9 mouse cellular contexts compared by ENCODE assay signal in the genomic region with DNA sequence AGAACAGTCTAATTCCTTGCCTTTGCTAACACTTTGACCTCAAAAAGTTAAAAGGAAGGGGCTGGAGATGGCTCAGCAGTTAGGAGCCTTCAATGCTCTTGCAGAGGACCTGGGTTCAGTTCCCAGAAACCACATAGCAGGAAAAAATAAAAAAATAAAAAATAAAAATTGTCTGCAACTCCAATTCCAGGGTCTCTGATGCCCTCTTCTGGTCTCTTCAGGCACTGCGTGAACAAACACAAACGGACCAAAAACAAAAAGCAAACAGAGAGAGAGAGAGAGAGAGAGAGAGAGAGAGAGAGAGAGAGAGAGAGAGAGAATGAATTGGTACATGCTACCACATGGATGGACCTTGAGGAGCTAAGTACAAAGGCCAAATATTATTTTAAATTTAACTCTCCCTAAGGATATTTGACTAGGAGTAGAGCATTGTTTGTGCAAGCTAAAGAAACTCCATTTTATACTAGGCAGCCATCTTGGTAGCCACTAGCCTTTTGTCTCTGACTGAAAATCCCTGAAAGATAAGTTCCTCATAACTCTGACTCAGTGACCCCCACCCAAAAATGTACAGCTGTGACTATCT. TPM values are rescaled to one million over a fixed set of nuclear protein-coding genes. Genes with fewer than 3 reads are reported as not detected.
A peak's percentile ranks its signal among the peaks of the same experiment; 100 is the strongest.
DNase-seq lines count a peak whose midpoint lies in the region; ATAC-seq and TF ChIP-seq lines count a peak whose summit lies in the region.
"Had no signal": no experiment of that assay in that cellular context is flagged by ENCODE, and none has a peak within 500 bp of the region (broad histone marks: within the 10 kb centered on the region; RNA-seq: fewer than 3 reads in every experiment).

No protein-coding gene starts in this region.

- H3K4me1 ChIP-seq in forebrain, postnatal 0 days (ENCODE audit: insufficient read depth), result no peaks in the 10 kb centered on the region
- no peaks in the 10 kb centered on the region for H3K4me1 ChIP-seq in lung, adult 2 months (ENCODE audit: control insufficient read depth, insufficient read depth, low read length)
- H3K4me1 ChIP-seq: limb, embryonic 12.5 days had no signal

- TF ChIP-seq CTCF in forebrain, postnatal 0 days (IDR thresholded peaks at IDR 0.05; ENCODE audit: low read depth), result peak; percentile 73
- TF ChIP-seq CTCF in lung, adult 2 months (IDR thresholded peaks at IDR 0.05; ENCODE audit: insufficient read depth, low read length), result peak; percentile 41; the same call in 1 of the 2 replicates

- ATAC-seq in frontal cortex, adult (ENCODE audit: low TSS enrichment), result no peak
- no peak for ATAC-seq in forebrain, postnatal 0 days

- no peak overlapping the region for H3K4me2 ChIP-seq in forebrain, postnatal 0 days (ENCODE audit: low read depth)
- H3K4me2 ChIP-seq: limb, embryonic 12.5 days had no signal

- no peaks in the 10 kb centered on the region for H3K9me3 ChIP-seq in forebrain, postnatal 0 days (ENCODE audit: low read length)

- H3K4me3 ChIP-seq in forebrain, postnatal 0 days (ENCODE audit: low read depth, low read length), result no peak overlapping the region
- no peak overlapping the region for H3K4me3 ChIP-seq in lung, adult 2 months (replicated peaks; ENCODE audit: extremely low read depth, low read depth, low read length)
- H3K4me3 ChIP-seq: limb, embryonic 12.5 days had no signal

- H3K9ac ChIP-seq in forebrain, postnatal 0 days, result no peak overlapping the region
- H3K9ac ChIP-seq: limb, embryonic 12.5 days had no signal

- H3K27ac ChIP-seq in forebrain, postnatal 0 days (ENCODE audit: low read depth, low read length), result no peak overlapping the region
- H3K27ac ChIP-seq: limb, embryonic 12.5 days had no signal

- TF ChIP-seq POLR2A in lung, adult 2 months (IDR thresholded peaks at IDR 0.05; ENCODE audit: borderline replicate concordance, extremely low read depth, low read depth, low read length), result no peak

- no peaks in the 10 kb centered on the region for H3K27me3 ChIP-seq in forebrain, postnatal 0 days (ENCODE audit: insufficient read depth, low read length)
- H3K27me3 ChIP-seq: limb, embryonic 12.5 days had no signal

- DNase-seq in frontal cortex, adult 2 months (ENCODE audit: extremely low spot score in 1 of 2, low spot score in 1 of 2), result peak; percentile 17 to 82
- peak; percentile 57 to 58 for DNase-seq in B cell, adult 2 months
- peak; percentile 32 for DNase-seq in brain, embryonic 18.5 days (ENCODE audit: low read depth, low spot score)
- DNase-seq in forebrain, postnatal 0 days, result peak; percentile 80
- peak; percentile 87 for DNase-seq in kidney, postnatal 10 days
- peak; percentile 56 for DNase-seq in lung, adult 2 months
- DNase-seq in skeletal muscle tissue, adult 2 months (ENCODE audit: low read depth, low spot score), result peak; percentile 35

- H3K36me3 ChIP-seq in forebrain, postnatal 0 days (ENCODE audit: insufficient read depth), result no peaks in the 10 kb centered on the region
- H3K36me3 ChIP-seq: limb, embryonic 12.5 days had no signal

- 1% methylated on average over 2 of the region's 2 CpGs for WGBS in forebrain, postnatal 0 days
- WGBS in lung, adult 2 months, result 0% methylated on average over 2 of the region's 2 CpGs

RNA-seq across cellular contexts. Expression of gene Sdr9c7, which starts 39.2 kb away (rescaled TPM):
- polyA plus RNA-seq in frontal cortex, adult 2 months (2012; rRNA removed), result 0.11 and 0.16 TPM in 2 replicates
- total RNA-seq in forebrain, postnatal 0 days (2014; rRNA removed), result not detected in 2 replicates
- not detected in 2 replicates for polyA plus RNA-seq in forebrain, postnatal 0 days (2015; fragmentation: Nextera tagmentation; extraction: Ambion mirVana)
- polyA plus RNA-seq in lung, adult 2 months (2012; rRNA removed), result 2.9 TPM in 1 of 2 replicates, not detected in the other
- polyA plus RNA-seq: limb, embryonic 12.5 days had no signal

RNA-seq across cellular contexts. Expression of gene Rdh7, which starts 48.9 kb away (rescaled TPM):
- not detected in 2 replicates for polyA plus RNA-seq in frontal cortex, adult 2 months (2012; rRNA removed)
- total RNA-seq in forebrain, postnatal 0 days (2014; rRNA removed), result not detected in 2 replicates
- polyA plus RNA-seq in forebrain, postnatal 0 days (2015; fragmentation: Nextera tagmentation; extraction: Ambion mirVana), result not detected in 2 replicates
- polyA plus RNA-seq in lung, adult 2 months (2012; rRNA removed), result 0.12 and 0.72 TPM in 2 replicates
- polyA plus RNA-seq: limb, embryonic 12.5 days had no signal

Comparison
In these comparisons a context has a peak if more than half of its experiments do, and no peak if none do; other contexts are left out.
1. DNase-seq: peak in every context shown above with its lines; median percentile 87 in kidney, postnatal 10 days; 80 in forebrain, postnatal 0 days; 58 in B cell, adult 2 months; 56 in lung, adult 2 months; 50 in frontal cortex, adult 2 months; 35 in skeletal muscle tissue, adult 2 months; 32 in brain, embryonic 18.5 days.